Mouse (Mus musculus): ENCODE results near the gene Atp13a3.

DNA sequence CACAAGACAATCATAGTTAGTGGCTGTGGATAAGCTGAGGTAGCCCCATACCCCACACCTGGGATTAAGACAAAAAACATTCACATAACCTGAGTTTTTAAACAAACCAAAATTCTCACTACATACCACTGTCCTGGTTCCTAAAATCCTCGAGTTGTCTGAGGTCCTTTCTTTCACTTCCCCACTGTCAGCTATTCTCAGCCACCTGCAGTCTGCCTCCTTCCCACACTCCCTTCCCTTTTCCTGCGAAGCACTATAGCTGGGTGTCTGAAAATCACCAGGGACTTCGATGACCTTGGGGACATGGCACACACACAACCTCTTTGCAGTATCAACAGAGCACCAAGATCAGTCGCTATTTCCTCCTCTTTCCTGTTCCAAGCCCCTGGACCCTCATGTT lies 41.9 kb upstream of the Atp13a3 start:
- TF ChIP-seq CTCF (conservative IDR thresholded peaks at IDR 0.05; ENCODE audit: insufficient read depth, insufficient read length, low read depth, low read length) (no peak), POLR2A (IDR thresholded peaks at IDR 0.05; ENCODE audit: low read depth, low read length) (no peak)

Data from kidney, adult 2 months (tissue).